Mouse (Mus musculus) heart, embryonic 15.5 days (tissue): ENCODE results near the gene B2m. TPM values are rescaled to one million over a fixed set of nuclear protein-coding genes. Genes with fewer than 3 reads are reported as not detected.

Experiments
- ATAC-seq: fragments of 200-750 bp; cut with Nextera tagmentation; replicated peaks from 2 replicates; pipeline ENCODE4 v1.8.0; 2017; ENCODE audit warnings: low read depth, moderate TSS enrichment; ENCODE audit not compliant: insufficient number of reproducible peaks, insufficient read depth, low FRiP score
- H3K27ac ChIP-seq: fragments of 300-500 bp; sonication (generic); 2 replicates; pipeline ENCODE4 v1.5.1; 2015; ENCODE audit warnings: mild to moderate bottlenecking, inconsistent platforms
- H3K27me3 ChIP-seq: fragments of 300-500 bp; sonication (generic); 2 replicates; pipeline ENCODE4 v1.6.1; 2015; ENCODE audit warnings: inconsistent platforms
- H3K36me3 ChIP-seq: fragments of 300-500 bp; sonication (generic); 2 replicates; pipeline ENCODE4 v1.6.1; 2015; ENCODE audit warnings: mild to moderate bottlenecking, inconsistent platforms
- H3K4me1 ChIP-seq: fragments of 300-500 bp; sonication (generic); replicated peaks from 2 replicates; pipeline ENCODE4 v1.6.1; 2015; ENCODE audit warnings: inconsistent platforms
- H3K4me2 ChIP-seq: fragments of 300-500 bp; sonication (generic); 2 replicates; pipeline ENCODE4 v1.6.1; 2015; ENCODE audit warnings: inconsistent platforms, mild to moderate bottlenecking, moderate library complexity
- H3K4me3 ChIP-seq: fragments of 300-500 bp; sonication (generic); 2 replicates; pipeline ENCODE4 v1.5.1; 2015; ENCODE audit warnings: mild to moderate bottlenecking, inconsistent platforms
- H3K9ac ChIP-seq: fragments of 300-500 bp; sonication (generic); 2 replicates; pipeline ENCODE4 v1.6.1; 2015; ENCODE audit warnings: mild to moderate bottlenecking, inconsistent platforms
- H3K9me3 ChIP-seq: fragments of 300-500 bp; sonication (generic); replicated peaks from 2 replicates; pipeline ENCODE4 v1.6.1; 2016; ENCODE audit warnings: inconsistent platforms
- WGBS: fragments of 180-500 bp; shearing (Covaris S2); methylation state at CpG from one replicate; pipeline ENCODE4 v1.1.7; 2015; ENCODE audit warnings: mixed read lengths; 5-methylcytosine and 5-hydroxymethylcytosine counted together
- polyA plus RNA-seq: library from polyadenylated mRNA; unstranded; fragments of >200 nt; fragmentation: Nextera tagmentation; extraction: Ambion mirVana; gene quantifications from 2 replicates; pipeline ENCODE4 v1.2.1, GENCODE M21; 2015

B2m gene
- polyA plus RNA-seq, 1 experiment from 2014 or later, result 260 TPM

DNA sequence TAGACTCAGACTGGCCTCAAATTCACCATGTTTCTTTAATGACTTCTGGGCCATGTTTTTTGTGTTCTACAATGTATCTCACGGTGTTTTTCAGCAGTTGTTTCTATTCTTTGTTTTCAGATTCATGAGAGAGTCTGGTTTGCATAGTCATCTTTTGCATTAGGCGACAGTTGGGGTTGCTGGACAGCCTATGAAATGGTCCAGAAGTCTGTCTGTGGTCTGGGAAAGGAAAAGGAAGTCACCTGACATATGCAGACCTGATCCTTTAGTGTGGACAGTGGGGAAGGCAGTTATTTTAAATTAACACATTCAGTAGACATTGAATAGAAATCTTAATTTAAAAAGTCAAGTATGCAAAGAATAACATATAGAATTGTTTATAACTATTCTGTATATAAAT is 15.0 kb downstream of the B2m start:
- peaks cover 25% of the 10 kb centered on the region for H3K4me1 ChIP-seq
- no peaks in the 10 kb centered on the region for H3K27me3 ChIP-seq
- H3K4me3 ChIP-seq, result no peak overlapping the region
- H3K36me3 ChIP-seq, result no peaks in the 10 kb centered on the region
- ATAC-seq, result no peak
- H3K9me3 ChIP-seq, result no peaks in the 10 kb centered on the region
- 80% methylated on average over 2 of the region's 2 CpGs for WGBS
- no peak overlapping the region for H3K9ac ChIP-seq
- no peak overlapping the region for H3K4me2 ChIP-seq
- no peak overlapping the region for H3K27ac ChIP-seq

DNA sequence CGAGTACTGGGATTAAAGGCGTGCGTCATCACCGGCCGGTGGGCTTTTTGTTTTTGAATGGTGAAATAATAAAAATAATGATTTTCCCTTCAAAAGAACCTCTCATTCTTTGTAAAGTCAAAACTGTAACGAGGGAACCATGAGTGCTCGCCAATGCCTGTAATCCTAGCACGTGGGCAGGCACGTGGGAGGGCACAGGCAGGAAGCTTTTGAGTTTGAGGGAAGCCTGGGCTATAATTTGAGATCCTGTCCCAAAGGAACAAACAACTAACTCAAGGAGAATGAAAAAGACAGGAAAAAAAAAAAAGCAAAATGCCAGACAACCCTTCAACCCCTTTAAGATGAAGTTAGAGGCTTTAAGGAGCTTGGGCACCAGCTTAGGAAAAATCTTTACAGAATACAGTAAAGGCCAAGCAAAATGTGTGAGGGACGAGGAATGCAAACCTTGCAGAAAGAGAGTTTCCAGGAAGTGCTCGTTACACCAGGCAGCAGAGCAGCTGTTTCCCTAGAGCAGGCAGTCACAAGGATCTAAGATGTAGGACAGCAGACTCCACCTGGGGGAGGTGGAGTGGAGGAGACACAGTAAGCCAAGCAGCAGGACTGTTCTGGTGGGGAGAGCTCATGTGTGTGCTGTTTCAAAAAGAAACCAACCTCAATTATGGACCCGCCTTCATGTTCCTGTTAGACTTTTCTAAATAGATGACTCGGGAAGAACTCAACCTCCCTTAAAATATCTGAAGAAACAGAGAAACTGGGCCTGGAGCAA is 16.1 kb downstream of the B2m start:
- WGBS, result 67% methylated on average over 13 of the region's 13 CpGs
- ATAC-seq, result no peak
- no peaks in the 10 kb centered on the region for H3K36me3 ChIP-seq
- H3K4me3 ChIP-seq, result no peak overlapping the region
- H3K27me3 ChIP-seq, result no peaks in the 10 kb centered on the region
- peaks cover 18% of the 10 kb centered on the region for H3K4me1 ChIP-seq
- H3K9ac ChIP-seq, result no peak overlapping the region
- H3K9me3 ChIP-seq, result no peaks in the 10 kb centered on the region
- no peak overlapping the region for H3K27ac ChIP-seq
- no peak overlapping the region for H3K4me2 ChIP-seq

DNA sequence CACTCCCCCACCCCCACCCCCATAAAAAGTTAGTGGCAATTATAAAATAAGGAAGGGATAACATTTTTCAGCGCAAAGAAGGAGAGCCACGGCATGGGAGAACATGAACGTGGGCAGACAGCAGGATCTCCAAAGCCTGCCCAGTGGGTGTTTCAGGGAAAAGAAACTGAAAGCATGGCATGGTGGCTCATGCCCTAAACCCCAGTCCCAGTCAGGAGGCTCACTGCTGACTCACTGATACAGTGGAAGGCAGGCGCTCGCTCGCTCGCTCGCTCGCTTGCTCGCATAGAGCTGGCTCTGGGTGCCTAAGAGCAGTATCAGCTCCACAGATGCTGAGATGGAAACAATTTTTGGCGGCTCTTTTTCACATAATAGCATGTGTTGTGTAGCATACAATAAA is 16.8 kb downstream of the B2m start:
- 71% methylated on average over 11 of the region's 11 CpGs for WGBS
- ATAC-seq, result no peak
- Histone ChIP-seq H3K9me3 (no peaks in the 10 kb centered on the region), H3K4me1 (peaks cover 14% of the 10 kb centered on the region), H3K4me2 (no peak overlapping the region), H3K4me3 (no peak overlapping the region), H3K36me3 (no peaks in the 10 kb centered on the region), H3K9ac (no peak overlapping the region), H3K27me3 (no peaks in the 10 kb centered on the region), H3K27ac (no peak overlapping the region)

DNA sequence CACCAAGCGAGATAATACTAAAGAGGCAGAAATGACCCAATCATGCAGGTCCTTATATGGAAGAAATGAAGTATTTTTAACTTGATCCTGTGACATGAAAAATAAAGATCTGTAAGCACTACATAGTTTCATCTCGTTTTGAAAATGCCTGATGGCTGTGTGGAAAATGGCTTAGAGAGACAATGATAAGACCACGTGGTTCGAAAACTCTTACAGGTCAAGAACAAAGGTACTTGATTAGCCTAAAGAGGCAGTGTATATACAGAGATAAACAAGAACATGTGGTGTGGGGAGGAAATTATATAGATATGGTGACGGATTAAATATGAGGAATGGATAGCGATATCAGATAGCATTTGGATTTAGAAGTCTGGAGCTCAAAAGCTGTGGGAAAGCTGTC is 23.8 kb downstream of the B2m start:
- WGBS, result 65% methylated on average over 6 of the region's 6 CpGs
- no peak overlapping the region for H3K9ac ChIP-seq
- H3K4me2 ChIP-seq, result no peak overlapping the region
- H3K36me3 ChIP-seq, result no peaks in the 10 kb centered on the region
- H3K4me3 ChIP-seq, result no peak overlapping the region
- H3K9me3 ChIP-seq, result no peaks in the 10 kb centered on the region
- H3K27ac ChIP-seq, result no peak overlapping the region
- no peaks in the 10 kb centered on the region for H3K4me1 ChIP-seq
- no peaks in the 10 kb centered on the region for H3K27me3 ChIP-seq
- no peak for ATAC-seq

DNA sequence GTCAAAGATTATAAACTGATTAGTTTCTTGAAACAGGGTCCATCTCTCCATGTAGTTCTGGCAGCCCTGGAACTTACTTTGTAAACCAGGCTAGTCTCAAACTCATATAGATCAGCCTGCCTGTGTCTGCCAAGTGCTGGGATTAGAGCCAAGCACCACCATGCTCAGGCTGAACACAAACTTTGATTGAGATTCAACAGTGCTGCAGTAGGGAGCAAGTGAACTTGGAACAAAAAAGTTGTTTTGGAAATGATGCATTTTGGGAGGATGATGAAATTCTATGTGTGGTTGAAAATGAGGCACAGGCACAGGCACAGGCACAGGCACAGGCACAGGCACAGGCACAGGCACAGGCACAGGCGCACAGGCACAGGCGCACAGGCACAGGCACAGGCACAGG is 24.7 kb downstream of the B2m start:
- no peaks in the 10 kb centered on the region for H3K36me3 ChIP-seq
- H3K27ac ChIP-seq, result no peak overlapping the region
- H3K4me3 ChIP-seq, result no peak overlapping the region
- no peak overlapping the region for H3K4me2 ChIP-seq
- no peak overlapping the region for H3K9ac ChIP-seq
- no peaks in the 10 kb centered on the region for H3K27me3 ChIP-seq
- WGBS, result 92% methylated on average over 2 of the region's 2 CpGs
- no peaks in the 10 kb centered on the region for H3K4me1 ChIP-seq
- ATAC-seq, result no peak
- no peaks in the 10 kb centered on the region for H3K9me3 ChIP-seq

DNA sequence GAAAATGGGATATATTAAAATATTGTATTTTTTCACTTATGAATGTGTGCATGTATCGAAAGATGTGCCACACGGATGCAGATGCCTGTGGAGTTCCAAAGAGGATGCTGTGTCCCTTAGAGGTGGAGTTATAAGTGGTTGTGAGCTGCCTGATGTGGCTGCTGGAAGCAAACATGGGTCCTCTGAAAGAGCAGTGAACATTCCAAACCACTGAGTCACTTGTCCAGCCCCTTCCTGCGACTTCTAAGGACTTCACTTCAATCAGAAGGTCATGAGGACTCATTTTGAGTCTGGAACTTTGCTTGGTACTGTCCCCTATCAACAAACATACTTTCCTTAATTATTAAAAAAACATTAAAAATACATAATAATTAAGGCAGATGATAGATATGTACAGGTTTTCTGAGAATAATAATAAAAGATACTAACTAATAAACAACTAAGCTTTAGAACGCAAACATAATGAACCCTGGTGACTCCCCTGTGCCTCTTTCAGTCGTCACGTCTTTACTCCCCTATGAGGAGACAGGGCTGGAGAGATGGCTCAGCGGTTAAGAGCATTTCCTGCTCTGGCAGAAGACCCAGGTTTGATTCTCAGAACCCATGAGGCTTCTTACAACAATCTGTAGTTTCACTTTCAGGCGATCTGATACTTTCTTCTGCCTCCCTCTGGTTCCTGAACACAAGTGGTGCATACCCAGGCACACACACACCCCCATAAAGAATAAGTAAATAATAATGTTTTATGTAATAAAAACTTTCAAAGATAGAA is 32.8 kb downstream of the B2m start:
- no peak overlapping the region for H3K9ac ChIP-seq
- 63% methylated on average over 8 of the region's 8 CpGs for WGBS
- no peaks in the 10 kb centered on the region for H3K27me3 ChIP-seq
- no peak overlapping the region for H3K27ac ChIP-seq
- H3K4me2 ChIP-seq, result no peak overlapping the region
- no peak overlapping the region for H3K4me3 ChIP-seq
- ATAC-seq, result no peak
- H3K4me1 ChIP-seq, result no peaks in the 10 kb centered on the region
- no peaks in the 10 kb centered on the region for H3K9me3 ChIP-seq
- no peaks in the 10 kb centered on the region for H3K36me3 ChIP-seq

DNA sequence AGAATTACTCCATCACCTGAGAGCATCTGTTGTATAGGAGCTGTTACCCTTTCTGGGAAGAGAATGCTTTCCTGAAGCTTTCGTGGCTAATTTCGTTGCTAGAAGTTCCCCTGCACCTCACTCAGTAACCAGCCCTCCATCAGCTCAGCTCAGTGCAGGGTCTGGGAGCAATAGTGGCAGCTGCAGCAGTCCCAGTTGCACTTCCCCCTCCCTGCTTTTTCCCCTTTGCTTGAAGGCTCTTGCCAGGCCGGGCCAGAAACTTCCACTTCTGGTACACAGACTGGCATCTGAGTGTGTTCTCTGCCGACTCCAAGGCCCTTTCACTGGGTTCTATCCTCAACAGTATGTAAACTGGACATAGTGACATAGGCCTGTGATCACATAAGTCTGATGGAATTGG is 37.6 kb downstream of the B2m start:
- Histone ChIP-seq H3K27me3 (no peaks in the 10 kb centered on the region), H3K27ac (no peak overlapping the region), H3K9me3 (no peaks in the 10 kb centered on the region), H3K36me3 (no peaks in the 10 kb centered on the region), H3K4me3 (no peak overlapping the region), H3K4me2 (no peak overlapping the region), H3K4me1 (no peaks in the 10 kb centered on the region), H3K9ac (no peak overlapping the region)
- no peak for ATAC-seq
- 78% methylated on average over 4 of the region's 4 CpGs for WGBS

DNA sequence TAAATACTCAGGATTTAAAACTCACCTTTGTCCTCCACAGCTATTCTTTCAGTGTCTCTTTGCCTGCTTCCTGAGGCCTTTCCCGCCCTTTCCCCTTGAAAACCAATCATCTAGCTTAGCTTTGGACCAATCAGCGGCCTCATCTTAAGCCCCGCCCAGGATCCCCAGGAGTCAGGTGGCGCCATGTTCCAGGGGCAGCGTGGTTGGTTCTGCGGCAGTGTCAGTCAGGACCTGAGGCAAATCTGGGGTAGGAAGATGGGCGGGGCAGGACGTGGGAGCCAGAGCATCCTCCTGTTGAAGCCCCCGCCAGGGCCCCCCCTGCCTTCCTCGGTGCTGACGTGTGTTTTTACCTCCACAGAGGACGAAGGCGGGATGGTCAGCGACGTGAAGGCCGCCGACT is 38.6 kb downstream of the B2m start, which contains the start of the genes Patl2 and Terb2:
Gene Patl2 (minus strand): TSS at position 84 of the 400 bp plus-strand sequence.
Gene Terb2 (plus strand): TSS at position 167 of the 400 bp plus-strand sequence.
- Histone ChIP-seq H3K9ac (no peak within 1 kb of the TSS), H3K4me1 (no peaks in the 10 kb centered on the region), H3K4me2 (no peak within 1 kb of the TSS), H3K36me3 (no peaks in the 10 kb centered on the region), H3K4me3 (no peak within 1 kb of the TSS), H3K27me3 (no peaks in the 10 kb centered on the region), H3K9me3 (no peaks in the 10 kb centered on the region), H3K27ac (no peak within 1 kb of the TSS)
- ATAC-seq, result no peak
- 75% methylated on average over 17 of the region's 17 CpGs for WGBS

DNA sequence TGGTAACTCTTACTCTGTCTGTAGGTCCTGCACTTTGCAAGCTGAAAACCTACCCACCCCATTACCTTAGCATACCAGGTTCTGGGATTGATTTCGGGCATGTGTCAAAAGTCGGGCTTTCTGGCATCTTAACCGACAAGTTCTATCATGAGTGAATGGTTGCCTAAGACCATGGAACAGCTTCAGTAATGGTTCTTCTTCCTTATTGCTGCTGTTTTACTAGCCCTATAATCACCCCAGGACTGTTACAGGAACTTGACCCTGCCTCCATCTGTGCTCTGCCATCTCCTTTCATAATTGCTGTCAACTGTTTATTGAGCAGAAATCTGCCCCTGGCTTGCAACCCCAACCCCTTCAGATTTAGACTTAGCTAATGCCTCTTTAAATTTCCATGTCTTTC is 39.3 kb downstream of the B2m start:
- WGBS, result 89% methylated on average over 3 of the region's 3 CpGs
- Histone ChIP-seq H3K9ac (no peak overlapping the region), H3K27me3 (no peaks in the 10 kb centered on the region), H3K4me3 (no peak overlapping the region), H3K4me2 (no peak overlapping the region), H3K9me3 (no peaks in the 10 kb centered on the region), H3K4me1 (no peaks in the 10 kb centered on the region), H3K27ac (no peak overlapping the region), H3K36me3 (no peaks in the 10 kb centered on the region)
- no peak for ATAC-seq

DNA sequence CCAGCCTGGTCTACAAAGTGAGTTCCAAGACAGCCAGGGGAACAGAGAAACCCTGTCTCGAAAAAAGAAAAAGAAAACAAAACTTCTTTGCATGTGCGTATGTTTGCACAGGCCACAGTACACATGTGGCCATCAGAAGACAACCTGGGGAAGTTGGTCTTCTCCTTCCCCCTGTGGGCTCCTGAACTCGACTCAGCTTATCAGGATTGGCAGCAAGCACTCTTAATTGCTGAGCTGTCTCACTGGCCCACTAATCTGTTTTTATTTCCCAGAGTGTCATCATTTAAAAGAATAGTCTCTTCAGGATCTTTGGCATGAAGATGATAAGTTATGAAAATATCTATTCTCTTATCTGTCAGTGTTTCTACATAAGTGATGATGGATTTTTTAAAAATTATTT is 44.4 kb downstream of the B2m start:
- no peak overlapping the region for H3K27ac ChIP-seq
- no peak for ATAC-seq
- H3K27me3 ChIP-seq, result no peaks in the 10 kb centered on the region
- no peak overlapping the region for H3K4me2 ChIP-seq
- no peaks in the 10 kb centered on the region for H3K9me3 ChIP-seq
- H3K4me1 ChIP-seq, result no peaks in the 10 kb centered on the region
- H3K4me3 ChIP-seq, result no peak overlapping the region
- H3K9ac ChIP-seq, result no peak overlapping the region
- WGBS, result 58% methylated on average over 3 of the region's 3 CpGs
- no peaks in the 10 kb centered on the region for H3K36me3 ChIP-seq

DNA sequence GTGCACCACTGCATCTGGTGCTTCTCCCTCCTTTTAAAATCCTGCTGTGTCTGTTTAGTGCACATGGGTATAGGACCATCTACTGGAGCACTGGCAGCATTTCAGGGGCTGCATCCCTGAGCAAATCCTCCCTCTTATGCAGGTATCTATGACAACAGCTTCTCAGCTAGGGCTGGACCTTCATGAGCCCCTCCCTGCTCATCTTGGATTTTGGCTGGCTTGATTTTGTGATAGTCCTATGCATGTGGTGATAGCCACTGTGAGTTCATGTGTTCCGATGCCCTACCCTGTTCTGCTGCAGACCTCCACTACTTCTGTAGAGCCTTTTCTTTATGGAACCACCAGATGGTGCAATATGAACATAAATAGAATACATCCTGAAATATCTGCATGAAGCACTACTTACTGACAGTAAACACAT is 47.0 kb downstream of the B2m start:
- H3K27me3 ChIP-seq, result no peaks in the 10 kb centered on the region
- no peak overlapping the region for H3K4me3 ChIP-seq
- no peak for ATAC-seq
- H3K36me3 ChIP-seq, result no peaks in the 10 kb centered on the region
- no peak overlapping the region for H3K27ac ChIP-seq
- H3K4me1 ChIP-seq, result no peaks in the 10 kb centered on the region
- WGBS, result 52% methylated on average over 1 of the region's 1 CpGs
- no peak overlapping the region for H3K9ac ChIP-seq
- H3K4me2 ChIP-seq, result no peak overlapping the region
- no peaks in the 10 kb centered on the region for H3K9me3 ChIP-seq

DNA sequence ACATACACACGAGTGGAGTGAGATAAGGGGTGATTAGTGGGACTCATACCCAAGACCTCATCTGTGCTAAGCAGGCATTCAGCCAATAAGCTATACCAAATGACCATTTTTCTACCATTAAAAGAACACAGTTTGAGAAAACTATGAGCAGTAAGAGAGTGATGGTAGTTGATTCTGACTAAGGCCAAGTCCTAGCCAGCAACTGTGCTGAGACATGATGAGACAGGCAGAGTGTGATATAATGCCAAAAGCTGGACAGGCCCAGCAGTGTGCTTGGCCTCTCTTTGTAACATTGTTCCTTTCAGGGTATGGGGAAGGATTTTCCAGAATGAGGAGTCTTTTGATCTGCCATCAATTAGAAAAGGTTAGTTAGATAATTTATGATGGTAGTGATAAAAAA is 54.0 kb downstream of the B2m start:
- WGBS, result 44% methylated on average over 1 of the region's 1 CpGs
- Histone ChIP-seq H3K4me2 (no peak overlapping the region), H3K4me1 (no peaks in the 10 kb centered on the region), H3K9me3 (no peaks in the 10 kb centered on the region), H3K27me3 (no peaks in the 10 kb centered on the region), H3K9ac (no peak overlapping the region), H3K36me3 (no peaks in the 10 kb centered on the region), H3K27ac (no peak overlapping the region), H3K4me3 (no peak overlapping the region)
- ATAC-seq, result no peak
